Mouse (Mus musculus): Measurements from ENCODE around the gene Vma21.
A peak's percentile ranks its signal among the peaks of the same experiment; 100 is the strongest.

Vma21 gene

GRCm38 (mm10) chrX:71815631-71816345, at the start of gene Vma21:
Vma21 (plus strand) TSS chrX:71815924.
- DNase-seq (ENCODE audit: low spot score in 2 of 2), result no peak

- no peak for DNase-seq (ENCODE audit: low spot score in 2 of 2)
Measured at GRCm38 (mm10) chrX:71767909-71768308, 47.8 kb upstream of the Vma21 start.

DNA sequence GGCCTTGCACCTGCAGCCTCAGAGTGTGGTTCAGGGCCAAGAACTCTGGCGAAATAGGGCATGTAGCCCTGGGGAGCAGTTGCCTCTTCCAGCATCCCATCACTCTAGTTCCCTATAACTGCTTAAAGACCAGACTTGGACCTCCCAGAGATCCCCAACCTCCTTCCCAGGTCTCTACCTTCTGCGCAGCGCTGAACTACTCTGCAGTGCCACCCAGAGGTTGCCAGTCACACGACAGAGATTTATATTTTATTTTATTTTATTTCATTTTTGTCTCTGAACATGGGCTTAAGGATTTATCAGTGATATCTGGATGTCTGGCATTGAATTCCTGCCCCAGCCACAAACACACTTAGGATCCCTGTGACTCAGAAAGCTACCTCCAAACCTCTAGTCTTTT, 24.6 kb upstream of the Vma21 start:
- no peak for DNase-seq (ENCODE audit: low spot score in 2 of 2)

DNA sequence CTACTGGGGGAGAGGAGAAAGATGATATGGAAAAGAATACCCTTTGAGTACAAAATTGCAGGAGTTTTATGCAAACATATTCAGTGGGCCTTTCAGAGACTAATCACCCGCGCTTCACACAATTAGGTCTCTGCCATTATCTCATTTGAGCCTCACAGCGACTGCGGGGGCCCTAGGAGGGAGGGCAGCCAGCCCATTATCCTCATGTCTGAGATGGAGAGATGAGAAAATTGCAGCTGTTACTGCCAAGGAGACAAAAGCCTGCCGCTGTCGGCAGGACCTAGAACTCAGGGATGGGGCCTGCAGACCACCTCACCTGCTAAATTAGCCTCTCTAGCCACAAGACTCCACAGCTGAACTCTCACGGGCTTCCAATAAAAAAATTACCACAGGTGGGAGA, 18.0 kb upstream of the Vma21 start:
- DNase-seq (ENCODE audit: low spot score in 2 of 2), result no peak

DNA sequence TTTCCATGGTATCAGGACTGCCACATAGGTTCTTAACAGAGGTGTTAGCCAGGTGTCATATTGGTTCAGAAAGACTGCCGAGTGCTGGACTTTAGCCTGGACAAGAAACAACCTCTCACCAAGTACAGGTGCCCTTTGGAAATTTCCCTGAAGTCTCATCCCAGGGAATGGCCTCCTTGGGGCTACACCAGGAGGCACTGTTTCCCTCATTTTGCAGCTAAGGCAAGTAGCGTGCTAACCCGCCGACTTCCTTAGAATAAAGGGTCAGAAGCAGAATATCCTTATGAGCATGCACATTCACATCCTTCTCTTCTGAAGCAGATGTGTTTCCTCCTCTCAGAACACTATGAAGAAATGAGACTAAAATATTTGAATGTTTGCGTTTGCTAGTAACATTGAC, 16.8 kb upstream of the Vma21 start:
- DNase-seq (ENCODE audit: low spot score in 2 of 2), result no peak

DNA sequence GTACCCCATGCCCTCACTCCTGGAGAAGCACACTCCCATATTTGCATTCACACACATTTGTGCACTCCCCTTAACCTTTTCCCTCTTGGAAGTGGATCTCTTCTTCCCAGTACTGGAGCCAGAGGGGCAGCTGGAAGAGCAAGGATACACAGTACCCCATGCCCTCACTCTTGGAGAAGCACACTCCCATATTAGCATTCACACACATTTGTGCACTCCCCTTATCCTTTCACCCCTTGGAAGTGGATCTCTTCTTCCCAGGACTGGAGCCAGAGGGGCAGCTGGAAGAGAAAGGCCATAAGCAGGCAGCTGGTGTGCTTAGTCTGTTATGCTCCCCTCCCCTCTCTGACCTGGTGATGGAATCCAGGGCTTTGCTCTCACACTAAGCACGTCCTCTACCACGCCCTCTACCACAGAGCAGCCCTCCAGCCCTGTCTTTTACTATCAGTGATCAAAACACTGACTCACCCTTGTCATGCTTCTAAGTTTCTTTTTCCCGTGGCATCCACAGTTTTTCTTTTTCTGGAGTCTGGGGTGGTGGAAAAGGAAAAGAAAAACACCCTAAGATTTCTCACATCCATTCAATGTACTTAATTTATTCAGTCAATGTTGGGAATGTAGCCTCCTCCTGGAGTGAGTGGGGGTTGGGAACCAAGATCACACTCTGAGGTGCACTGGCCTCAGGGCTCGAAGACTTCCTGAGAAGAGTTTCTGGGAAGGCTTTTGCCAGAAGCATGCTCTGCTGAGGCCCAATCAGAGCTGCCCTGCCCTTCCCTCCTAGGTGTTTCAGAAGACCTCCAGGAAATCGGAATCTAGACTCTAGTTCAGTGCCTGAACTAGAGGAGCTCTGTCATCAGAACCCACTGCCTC, 3.5 kb upstream of the Vma21 start:
- no peak for DNase-seq (ENCODE audit: low spot score in 2 of 2)

DNA sequence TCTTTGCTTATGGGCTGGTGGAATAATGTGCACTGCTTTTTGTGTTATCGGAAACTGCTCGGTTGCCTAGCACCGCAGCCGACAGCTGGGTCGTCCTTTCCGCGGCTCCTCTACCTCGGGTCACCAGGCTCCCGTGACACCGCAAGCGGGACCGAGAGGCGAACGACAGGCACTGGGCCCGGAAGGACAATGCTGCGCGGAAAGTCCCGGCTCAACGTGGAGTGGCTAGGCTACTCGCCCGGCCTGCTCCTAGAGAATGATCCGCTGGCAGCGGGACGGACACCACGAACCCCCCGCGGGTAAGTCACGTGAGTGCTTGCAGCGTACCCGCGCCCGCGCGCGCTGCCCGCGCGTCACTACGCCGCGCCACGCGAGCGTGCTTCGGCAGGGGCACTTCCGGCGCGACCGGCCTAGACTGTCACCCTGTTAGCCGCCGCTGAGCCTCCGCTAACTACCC, 705 bp downstream of the Vma21 start:
- peak; percentile 77 to 80 for DNase-seq (ENCODE audit: low spot score in 2 of 2)

- DNase-seq (ENCODE audit: low spot score in 2 of 2), result no peak
Measured at GRCm38 (mm10) chrX:71816931-71817361, 1.2 kb downstream of the Vma21 start.

GRCm38 (mm10) chrX:71838911-71839310, 23.2 kb downstream of the Vma21 start:
- no peak for DNase-seq (ENCODE audit: low spot score in 2 of 2)

DNA sequence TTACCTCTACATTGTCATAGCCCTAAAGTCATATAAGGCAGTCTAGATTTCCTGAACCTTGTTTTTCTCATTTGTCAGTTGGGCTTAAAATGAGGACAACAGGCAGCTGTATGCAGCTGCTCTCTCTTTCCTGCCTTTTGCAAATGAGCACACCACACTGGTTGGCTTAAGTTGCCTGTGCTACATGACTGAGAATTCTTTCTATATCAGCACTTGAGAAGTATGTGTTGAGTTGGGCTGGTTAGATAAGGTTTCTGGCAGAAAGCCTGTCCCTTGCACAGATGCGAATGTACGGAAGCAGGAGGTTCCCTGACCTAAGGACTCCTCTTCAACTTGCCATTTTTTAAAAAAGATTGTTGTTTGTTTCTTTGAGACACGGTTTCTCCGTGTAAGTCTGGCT, 31.0 kb downstream of the Vma21 start:
- DNase-seq (ENCODE audit: low spot score in 2 of 2), result no peak

- no peak for DNase-seq (ENCODE audit: low spot score in 2 of 2)
Measured at GRCm38 (mm10) chrX:71853798-71854197, 38.1 kb downstream of the Vma21 start.

All from natural killer cell, adult 2 months (primary cell).